Mouse (Mus musculus): ENCODE results near the gene Cluap1. TPM values are rescaled to one million over a fixed set of nuclear protein-coding genes. Genes with fewer than 3 reads are reported as not detected.
A peak's percentile ranks its signal among the peaks of the same experiment; 100 is the strongest.

The Cluap1 gene
- 23.3 and 27.4 TPM in 2 replicates for polyA plus RNA-seq (2016; fragmentation: Nextera tagmentation; extraction: Ambion mirVana)

DNA sequence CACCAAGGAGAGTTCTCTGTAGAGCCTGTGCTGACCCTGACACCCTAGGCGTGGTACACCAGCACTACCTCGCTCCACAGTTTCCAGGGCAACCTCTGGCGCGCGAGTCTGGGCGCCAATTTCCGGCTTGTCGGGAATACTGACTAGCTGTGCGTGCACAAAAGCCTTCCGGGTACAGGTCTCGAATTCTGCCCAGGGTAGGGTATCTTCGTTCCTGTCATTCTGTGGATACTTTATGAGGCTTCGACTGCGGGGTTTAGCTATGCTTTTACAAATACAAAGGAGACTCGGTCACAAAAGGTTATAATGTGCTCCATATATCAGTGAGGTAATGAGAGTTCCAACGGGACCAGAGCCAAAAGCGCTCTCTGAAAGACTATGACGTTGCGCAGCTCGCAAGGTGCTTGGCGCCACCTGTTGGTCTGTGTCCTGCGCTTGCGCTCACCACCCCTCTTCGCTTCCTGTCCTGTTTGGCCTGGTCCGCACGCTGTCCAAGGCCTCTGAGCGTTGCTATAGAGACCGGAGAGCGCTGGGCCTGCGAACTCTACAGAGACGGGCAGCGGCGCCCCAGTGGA is at the start of gene Cluap1, which contains the start of gene 1700037C18Rik:
TSS of gene Cluap1 (plus strand) at position 265 of the 575 bp plus-strand sequence.
TSS of gene 1700037C18Rik (minus strand) at position 153 of the 575 bp plus-strand sequence.
- Histone ChIP-seq H3K4me1 (peaks cover 27% of the 10 kb centered on the region), H3K36me3 (replicated peaks) (peaks cover 50% of the 10 kb centered on the region), H3K9me3 (no peaks in the 10 kb centered on the region), H3K27ac (peak within 1 kb of the TSS; percentile 89), H3K27me3 (ENCODE audit: poor library complexity, severe bottlenecking) (no peaks in the 10 kb centered on the region), H3K4me3 (peak within 1 kb of the TSS; percentile 67)
- peak; percentile 92 for DNase-seq (ENCODE audit: extremely low spot score, low spot score)
- under 1% methylated on average over 33 of the region's 33 CpGs for WGBS

DNA sequence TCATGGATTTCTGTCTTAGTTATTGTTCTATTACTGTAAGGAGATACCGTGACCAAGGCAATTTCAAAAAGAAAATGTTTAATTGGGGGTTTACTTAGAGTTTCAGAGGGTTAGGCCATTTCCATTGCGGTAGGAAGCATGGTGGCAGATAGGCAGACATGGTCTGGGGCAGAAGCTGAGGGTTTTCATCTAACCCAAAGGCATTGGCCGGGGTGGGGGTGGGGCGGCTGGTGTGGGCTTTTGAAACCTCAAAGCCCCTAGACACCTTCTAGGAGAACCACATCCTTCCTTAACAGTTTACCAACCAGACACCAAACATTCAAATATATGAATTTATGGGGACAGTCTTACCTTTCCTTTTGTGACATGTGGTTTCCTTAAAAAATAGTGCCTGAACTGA is 49.3 kb upstream of the Cluap1 start:
- 0 out of 2 replicates have a peak, but pooled peaks cover 2% of the 10 kb centered on the region for H3K4me1 ChIP-seq
- H3K36me3 ChIP-seq (replicated peaks), result peaks cover 28% of the 10 kb centered on the region
- H3K4me3 ChIP-seq, result no peak overlapping the region
- no peaks in the 10 kb centered on the region for H3K27me3 ChIP-seq (ENCODE audit: poor library complexity, severe bottlenecking)
- no peak overlapping the region for H3K27ac ChIP-seq
- DNase-seq (ENCODE audit: extremely low spot score, low spot score), result no peak
- H3K9me3 ChIP-seq, result no peaks in the 10 kb centered on the region
- WGBS, result 88% methylated on average over 4 of the region's 4 CpGs

DNA sequence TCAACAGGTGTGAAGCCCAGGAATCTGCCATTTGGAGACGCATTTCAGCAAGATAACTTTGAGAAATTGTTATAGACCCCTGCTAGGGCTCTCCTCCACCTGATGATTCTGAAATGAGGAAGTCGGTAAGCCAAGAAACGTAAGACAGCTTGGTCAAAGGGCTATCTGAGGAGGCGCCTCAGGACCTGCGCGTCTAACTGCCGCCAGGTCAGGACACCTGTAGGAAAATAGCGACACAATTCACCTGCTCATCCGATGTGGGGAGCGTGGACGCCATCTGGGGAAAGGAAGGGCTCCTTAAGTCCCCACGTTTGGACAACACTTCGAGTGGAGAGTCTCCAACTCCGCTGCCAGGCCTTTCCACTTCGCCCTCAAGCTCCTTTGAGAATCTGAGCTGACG is 36.8 kb upstream of the Cluap1 start:
- no peak for DNase-seq (ENCODE audit: extremely low spot score, low spot score)
- Histone ChIP-seq H3K4me3 (peak overlapping the region; percentile 63), H3K27ac (peak overlapping the region; percentile 84), H3K27me3 (ENCODE audit: poor library complexity, severe bottlenecking) (no peaks in the 10 kb centered on the region), H3K4me1 (peaks cover 19% of the 10 kb centered on the region), H3K9me3 (no peaks in the 10 kb centered on the region), H3K36me3 (replicated peaks) (peaks cover 23% of the 10 kb centered on the region)
- WGBS, result under 1% methylated on average over 16 of the region's 16 CpGs

DNA sequence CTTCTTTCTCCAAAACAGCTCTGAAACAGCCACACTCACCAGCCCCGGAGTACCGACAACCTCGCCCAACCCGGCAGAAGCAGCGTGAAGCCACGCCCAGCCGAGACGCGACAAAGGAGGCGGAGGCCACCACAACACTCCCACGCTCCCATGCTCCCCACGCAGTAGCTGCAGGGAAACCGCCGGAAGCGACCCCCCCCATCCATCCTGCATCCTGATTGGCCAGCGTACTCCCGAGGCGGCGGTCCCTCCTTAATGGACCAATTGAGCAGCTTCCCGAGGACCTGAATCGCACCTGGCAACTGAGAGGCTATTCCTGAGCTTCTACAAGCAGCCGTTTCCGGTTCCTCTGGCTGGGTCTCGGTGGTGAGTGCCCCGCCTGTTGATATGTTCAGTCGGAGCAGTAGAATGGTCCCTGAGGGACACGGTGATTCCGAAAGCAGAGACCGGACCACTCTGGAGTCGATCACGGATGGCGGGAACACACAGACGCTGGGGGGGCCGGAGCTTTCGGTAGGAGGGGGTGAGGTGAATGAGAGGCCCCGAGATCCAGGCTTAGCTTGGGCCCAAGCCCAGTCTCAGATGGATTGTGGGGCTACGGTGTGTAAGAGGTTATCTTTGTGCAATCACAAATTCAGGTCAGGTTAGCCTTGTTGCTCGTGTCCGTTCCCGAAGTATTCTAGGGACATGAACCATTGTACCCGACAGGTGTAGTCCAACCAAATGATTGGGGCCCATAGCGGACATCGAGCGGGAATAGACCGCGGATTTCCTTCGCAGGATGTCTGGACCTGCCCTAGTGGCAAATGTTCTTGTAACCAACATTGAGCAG is 36.2 kb upstream of the Cluap1 start, which contains the start of gene Naa60:
TSS of gene Naa60 (plus strand) at position 160 of the 832 bp plus-strand sequence.
- no peaks in the 10 kb centered on the region for H3K9me3 ChIP-seq
- H3K27ac ChIP-seq, result peak within 1 kb of the TSS; percentile 84
- H3K4me3 ChIP-seq, result peak within 1 kb of the TSS; percentile 63
- peak; percentile 95 for DNase-seq (ENCODE audit: extremely low spot score, low spot score)
- no peaks in the 10 kb centered on the region for H3K27me3 ChIP-seq (ENCODE audit: poor library complexity, severe bottlenecking)
- peaks cover 19% of the 10 kb centered on the region for H3K4me1 ChIP-seq
- 5% methylated on average over 47 of the region's 47 CpGs for WGBS
- H3K36me3 ChIP-seq (replicated peaks), result peaks cover 18% of the 10 kb centered on the region

DNA sequence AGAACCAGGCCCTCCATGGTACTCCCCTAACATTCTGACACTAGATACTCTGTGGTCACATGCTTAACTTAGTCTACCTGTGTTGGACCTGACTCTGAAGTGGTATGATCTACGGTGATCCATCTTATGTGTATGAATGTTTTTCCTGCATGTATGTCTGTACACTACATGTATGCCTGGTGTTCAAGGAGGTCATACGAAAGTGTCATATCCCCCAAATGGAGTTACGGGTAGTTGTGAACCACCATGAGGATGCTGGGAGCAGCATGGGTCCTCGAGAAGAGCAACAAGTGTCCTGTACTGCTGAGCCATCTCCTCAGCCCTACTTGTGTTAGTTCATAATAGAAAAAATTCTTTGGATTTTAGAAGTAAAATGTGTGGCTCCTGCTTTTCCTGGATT is 32.3 kb upstream of the Cluap1 start:
- Histone ChIP-seq H3K4me1 (peaks cover 16% of the 10 kb centered on the region), H3K4me3 (no peak overlapping the region), H3K27me3 (ENCODE audit: poor library complexity, severe bottlenecking) (no peaks in the 10 kb centered on the region), H3K27ac (no peak overlapping the region), H3K9me3 (no peaks in the 10 kb centered on the region), H3K36me3 (replicated peaks) (peaks cover 25% of the 10 kb centered on the region)
- no peak for DNase-seq (ENCODE audit: extremely low spot score, low spot score)
- WGBS, result 94% methylated on average over 4 of the region's 4 CpGs

DNA sequence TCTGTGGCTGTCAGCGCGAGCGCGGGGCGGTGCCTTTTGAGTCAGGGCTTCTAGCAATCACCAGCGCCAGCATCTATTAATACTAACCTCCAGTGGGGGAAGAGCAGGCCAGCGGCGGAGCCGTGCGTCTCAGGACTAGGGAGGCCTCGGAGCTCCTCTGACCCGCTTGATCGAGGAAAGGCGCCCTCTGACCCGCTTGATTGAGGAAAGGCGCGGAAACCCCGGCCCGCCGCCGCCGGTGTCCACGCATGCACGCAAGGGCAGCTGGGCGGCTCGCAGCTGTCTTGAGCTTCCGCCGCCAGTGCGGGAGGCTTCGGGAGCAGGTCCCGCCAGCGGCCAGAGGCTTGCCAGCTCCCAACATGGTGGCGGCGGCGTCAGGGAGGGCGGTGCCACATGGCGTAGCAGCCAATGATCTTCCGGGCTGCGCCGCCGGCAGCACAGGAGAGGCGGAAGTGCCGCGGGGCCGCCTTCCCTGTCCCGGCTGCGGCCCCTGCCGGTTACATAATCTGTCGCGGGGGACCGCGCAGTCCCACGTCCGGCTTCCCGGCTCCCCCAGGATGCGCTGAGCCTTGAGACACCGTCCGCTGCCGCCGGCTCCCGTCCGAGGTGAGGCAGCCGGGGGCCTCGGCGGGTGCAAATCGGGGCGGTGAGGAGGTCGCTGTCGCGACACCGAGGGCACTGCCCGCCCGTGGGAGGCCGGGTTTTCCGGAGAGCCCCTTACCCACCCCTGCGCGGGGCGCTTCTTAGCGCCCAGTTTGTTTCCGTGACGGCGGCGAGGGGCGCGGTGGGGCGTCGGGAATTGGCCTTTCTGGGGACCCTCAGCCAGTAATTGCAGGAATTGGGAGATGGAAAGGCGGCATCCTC is 24.2 kb upstream of the Cluap1 start, which contains the start of the genes Zfp597 and Gm20695:
TSS of gene Zfp597 (minus strand) at position 361 of the 864 bp plus-strand sequence.
TSS of gene Gm20695 (plus strand) at position 448 of the 864 bp plus-strand sequence.
- H3K36me3 ChIP-seq (replicated peaks), result peaks cover 16% of the 10 kb centered on the region
- H3K27me3 ChIP-seq (ENCODE audit: poor library complexity, severe bottlenecking), result no peaks in the 10 kb centered on the region
- H3K9me3 ChIP-seq, result no peaks in the 10 kb centered on the region
- H3K27ac ChIP-seq, result peak within 1 kb of the TSS; percentile 94
- peak within 1 kb of the TSS; percentile 86 for H3K4me3 ChIP-seq
- peaks cover 14% of the 10 kb centered on the region for H3K4me1 ChIP-seq
- peak; percentile 93 for DNase-seq (ENCODE audit: extremely low spot score, low spot score)
- under 1% methylated on average over 83 of the region's 88 CpGs for WGBS

DNA sequence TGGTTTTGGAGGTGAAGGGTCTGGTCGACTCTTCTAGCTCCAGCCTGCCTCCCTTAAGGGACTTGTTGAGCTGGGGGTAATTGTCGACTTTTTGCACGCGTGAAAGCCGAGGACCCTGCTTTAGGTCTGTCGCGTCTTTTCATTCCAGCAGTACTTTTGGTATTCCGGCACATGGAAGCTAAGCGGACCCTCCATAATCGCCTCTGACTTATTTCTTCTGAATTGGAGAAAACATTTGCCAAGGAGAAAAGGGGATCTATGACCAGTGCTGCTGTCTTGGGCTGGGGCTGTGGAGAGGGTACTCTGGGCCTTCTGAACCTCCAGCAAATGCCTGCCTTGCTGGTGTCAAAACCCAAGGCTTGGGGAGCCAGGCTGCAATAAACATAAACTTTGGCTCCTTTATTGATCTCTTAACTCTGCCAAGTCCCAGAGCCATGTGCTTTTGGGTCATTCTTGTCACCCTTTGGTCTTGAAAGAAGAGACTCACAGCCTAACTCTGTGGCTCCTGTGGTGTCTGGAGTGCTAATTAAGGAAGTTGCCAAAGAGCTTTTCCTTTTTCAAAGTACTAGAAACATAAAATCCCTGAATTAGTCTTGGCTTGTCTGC is 23.4 kb upstream of the Cluap1 start:
- peaks cover 14% of the 10 kb centered on the region for H3K4me1 ChIP-seq
- WGBS, result 5% methylated on average over 10 of the region's 10 CpGs
- H3K9me3 ChIP-seq, result no peaks in the 10 kb centered on the region
- DNase-seq (ENCODE audit: extremely low spot score, low spot score), result no peak
- peak overlapping the region; percentile 86 for H3K4me3 ChIP-seq
- H3K27ac ChIP-seq, result peak overlapping the region; percentile 94
- peaks cover 13% of the 10 kb centered on the region for H3K36me3 ChIP-seq (replicated peaks)
- H3K27me3 ChIP-seq (ENCODE audit: poor library complexity, severe bottlenecking), result no peaks in the 10 kb centered on the region

DNA sequence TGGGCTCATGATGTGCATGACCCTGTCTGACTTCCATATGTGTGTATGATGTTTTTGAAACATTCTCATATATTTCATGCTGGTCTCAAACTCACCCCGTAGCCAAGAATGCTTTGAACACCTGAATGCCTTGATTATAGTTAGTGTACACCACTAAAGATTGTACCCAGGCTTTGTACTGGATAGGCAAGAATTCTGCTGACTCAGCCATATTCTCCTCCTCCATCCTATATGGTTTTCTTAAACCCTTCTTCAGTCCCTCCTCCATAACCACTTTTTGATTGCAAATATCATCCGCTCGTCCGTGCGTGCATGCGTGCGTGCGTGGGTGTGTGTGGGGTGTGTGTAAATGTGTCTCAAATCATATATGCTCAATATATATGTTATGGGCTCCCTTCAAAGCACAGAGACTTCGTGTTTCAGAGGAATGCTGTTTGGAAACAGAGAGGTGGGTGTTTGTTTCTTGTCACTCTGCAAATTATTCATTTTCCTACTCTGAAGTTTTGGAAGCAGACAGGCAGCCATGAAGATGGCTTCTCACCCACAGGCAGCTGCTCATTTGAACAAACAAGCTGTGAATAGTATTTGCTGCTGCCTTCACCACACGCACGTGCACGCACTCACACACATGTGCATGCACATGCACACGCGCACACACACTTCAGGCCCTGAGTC is 16.8 kb upstream of the Cluap1 start:
- DNase-seq (ENCODE audit: extremely low spot score, low spot score), result no peak
- Histone ChIP-seq H3K9me3 (no peaks in the 10 kb centered on the region), H3K4me1 (no peaks in the 10 kb centered on the region), H3K27me3 (ENCODE audit: poor library complexity, severe bottlenecking) (no peaks in the 10 kb centered on the region), H3K4me3 (no peak overlapping the region), H3K36me3 (replicated peaks) (peaks cover 19% of the 10 kb centered on the region), H3K27ac (no peak overlapping the region)
- 96% methylated on average over 14 of the region's 14 CpGs for WGBS

DNA sequence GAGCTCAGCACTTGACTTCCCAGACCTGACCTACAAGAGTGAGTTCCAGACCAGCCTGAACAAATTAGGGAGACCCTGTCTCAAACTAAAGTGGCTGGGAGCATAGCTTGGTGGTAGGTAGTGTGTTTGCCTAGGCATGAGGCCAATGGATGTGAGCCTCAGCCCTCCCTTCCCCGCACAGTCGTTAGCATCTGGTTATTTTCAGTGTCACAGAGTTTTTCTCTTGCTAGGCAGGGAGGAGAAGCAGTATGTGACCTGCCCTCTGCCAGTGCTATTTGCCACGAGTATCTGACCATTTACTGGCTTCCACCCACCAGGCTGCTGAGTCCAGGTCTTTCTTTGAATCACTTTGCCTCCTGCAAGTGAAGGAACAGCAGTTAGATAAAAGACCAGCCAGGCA is 14.9 kb upstream of the Cluap1 start:
- H3K4me1 ChIP-seq, result no peaks in the 10 kb centered on the region
- H3K27ac ChIP-seq, result no peak overlapping the region
- H3K36me3 ChIP-seq (replicated peaks), result peaks cover 38% of the 10 kb centered on the region
- DNase-seq (ENCODE audit: extremely low spot score, low spot score), result no peak
- 78% methylated on average over 3 of the region's 3 CpGs for WGBS
- H3K4me3 ChIP-seq, result no peak overlapping the region
- H3K9me3 ChIP-seq, result no peaks in the 10 kb centered on the region
- no peaks in the 10 kb centered on the region for H3K27me3 ChIP-seq (ENCODE audit: poor library complexity, severe bottlenecking)

DNA sequence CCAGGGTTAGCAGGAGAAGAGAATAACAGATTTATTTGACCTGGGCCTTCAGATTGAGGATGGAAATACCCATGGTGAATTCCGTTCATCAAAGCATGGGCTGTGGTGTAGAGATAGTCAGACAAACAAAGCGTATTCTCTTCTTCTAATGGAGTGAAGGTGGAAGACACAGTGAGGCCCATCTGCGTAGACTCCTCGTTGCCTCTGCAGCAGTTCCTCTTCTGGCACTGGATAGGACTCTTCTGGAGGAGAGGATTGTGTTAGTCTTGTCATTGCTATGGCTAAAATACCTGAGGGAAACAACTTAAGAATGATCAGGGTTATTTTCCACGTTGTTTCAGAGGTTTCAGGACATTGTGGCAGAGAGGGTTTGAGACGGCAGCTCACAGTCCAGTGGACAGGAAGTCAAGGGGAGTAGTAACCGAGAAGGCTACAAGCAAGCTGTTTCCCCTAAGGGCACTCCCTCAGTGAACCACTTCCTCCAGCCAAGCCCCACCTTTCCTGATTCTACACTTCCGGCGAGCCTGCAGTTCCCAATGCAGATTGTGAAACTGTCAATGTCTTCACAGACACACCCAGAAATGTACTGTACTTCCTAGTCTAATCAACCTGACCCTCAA is 13.3 kb upstream of the Cluap1 start:
- Histone ChIP-seq H3K4me1 (no peaks in the 10 kb centered on the region), H3K27ac (no peak overlapping the region), H3K36me3 (replicated peaks) (peaks cover 52% of the 10 kb centered on the region), H3K27me3 (ENCODE audit: poor library complexity, severe bottlenecking) (no peaks in the 10 kb centered on the region), H3K4me3 (no peak overlapping the region), H3K9me3 (no peaks in the 10 kb centered on the region)
- no peak for DNase-seq (ENCODE audit: extremely low spot score, low spot score)
- WGBS, result 75% methylated on average over 9 of the region's 9 CpGs

DNA sequence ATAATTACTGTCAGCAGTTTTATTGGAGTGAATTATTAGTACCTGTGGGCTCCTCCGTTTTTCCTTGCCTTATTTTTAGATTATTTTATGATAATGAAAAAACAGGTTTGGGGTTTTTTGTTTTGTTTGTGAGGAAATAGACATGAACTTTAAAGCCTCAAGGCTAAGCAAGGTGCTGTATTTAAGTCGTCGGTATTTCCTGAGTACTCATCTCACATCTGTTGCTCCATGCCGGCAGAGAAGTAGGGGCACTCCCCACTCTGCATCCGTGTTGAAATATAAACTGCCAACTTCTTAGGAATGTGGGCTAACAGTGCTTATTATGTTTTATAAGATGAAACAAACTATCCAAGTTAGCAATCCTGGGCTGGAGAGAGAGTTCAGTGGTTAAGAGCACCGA is 12.6 kb upstream of the Cluap1 start:
- no peak for DNase-seq (ENCODE audit: extremely low spot score, low spot score)
- peaks cover 59% of the 10 kb centered on the region for H3K36me3 ChIP-seq (replicated peaks)
- H3K27me3 ChIP-seq (ENCODE audit: poor library complexity, severe bottlenecking), result no peaks in the 10 kb centered on the region
- no peaks in the 10 kb centered on the region for H3K9me3 ChIP-seq
- WGBS, result 89% methylated on average over 6 of the region's 6 CpGs
- H3K4me3 ChIP-seq, result no peak overlapping the region
- no peaks in the 10 kb centered on the region for H3K4me1 ChIP-seq
- no peak overlapping the region for H3K27ac ChIP-seq

Measured in forebrain, embryonic 10.5 days (tissue).